Mouse (Mus musculus): ENCODE measurements around the gene Dgkg.

- no peak for TF ChIP-seq CTCF (IDR thresholded peaks at IDR 0.05; ENCODE audit: low read depth)
- TF ChIP-seq EP300 (IDR thresholded peaks at IDR 0.05; ENCODE audit: low read depth): no peak
Observed at GRCm38 (mm10) chr16:22679641-22680040, 22.6 kb upstream of the Dgkg start.
